Mouse (Mus musculus): ENCODE results near the gene Pih1d2.

Gene Pih1d2

GRCm38 (mm10) chr9:50616766-50617603, at the start of gene Pih1d2, which contains the start of gene Nkapd1:
Gene Pih1d2 (plus strand): TSS chr9:50617321.
Gene Nkapd1 (minus strand): TSS chr9:50617464.
- in situ Hi-C loops (cut with MboI, MseI), result no loop called here

- in situ Hi-C loops (cut with MboI, MseI), result loop anchor here in 1 of 2 experiments (25.0 kb wide), 1 partner anchor 1755 kb away; no protein-coding TSS in a partner anchor
Measured at GRCm38 (mm10) chr9:50567372-50567771, 49.7 kb upstream of the Pih1d2 start.

GRCm38 (mm10) chr9:50567881-50568280, 49.2 kb upstream of the Pih1d2 start:
- in situ Hi-C loops (cut with MboI, MseI), result loop anchor here in 1 of 2 experiments (25.0 kb wide), 1 partner anchor 1756 kb away; no protein-coding TSS in a partner anchor

- in situ Hi-C loops (cut with MboI, MseI), result loop anchor here in 1 of 2 experiments (10.0 to 25.0 kb wide), 2 partner anchors 1325 to 1758 kb away; no protein-coding TSS in a partner anchor
Measured at GRCm38 (mm10) chr9:50569599-50570525, 47.3 kb upstream of the Pih1d2 start.

- in situ Hi-C loops (cut with MboI, MseI), result loop anchor here in 1 of 2 experiments (10.0 to 25.0 kb wide), 3 partner anchors 326 to 1324 kb away; partner anchors contain the start of gene Ttc12
Measured at GRCm38 (mm10) chr9:50580370-50580769, 36.8 kb upstream of the Pih1d2 start.

- in situ Hi-C loops (cut with MboI, MseI), result loop anchor here (5.0 to 25.0 kb wide), 4 partner anchors 38 to 1320 kb away; partner anchors contain the start of gene Ttc12 (in 1 of the 2)
Measured at GRCm38 (mm10) chr9:50585145-50585818, 31.8 kb upstream of the Pih1d2 start.

- in situ Hi-C loops (cut with MboI, MseI), result loop anchor here (5.0 to 25.0 kb wide), 4 partner anchors 40 to 1318 kb away; partner anchors contain the start of gene Ttc12 (in 1 of the 2)
Measured at GRCm38 (mm10) chr9:50586955-50587354, 30.2 kb upstream of the Pih1d2 start.

- in situ Hi-C loops (cut with MboI, MseI), result loop anchor here in 1 of 2 experiments (25.0 kb wide), 1 partner anchor 1104 kb away; the partner anchor contains the start of gene Ttc12
Measured at GRCm38 (mm10) chr9:50590856-50591518, 26.1 kb upstream of the Pih1d2 start.

- in situ Hi-C loops (cut with MboI, MseI), result loop anchor here in 1 of 2 experiments (25.0 kb wide), 1 partner anchor 1106 kb away; the partner anchor contains the start of gene Ttc12
Measured at GRCm38 (mm10) chr9:50592955-50593354, 24.2 kb upstream of the Pih1d2 start.

GRCm38 (mm10) chr9:50593544-50593943, 23.6 kb upstream of the Pih1d2 start:
- in situ Hi-C loops (cut with MboI, MseI), result loop anchor here in 1 of 2 experiments (25.0 kb wide), 1 partner anchor 1106 kb away; the partner anchor contains the start of gene Ttc12

GRCm38 (mm10) chr9:50594794-50595417, 22.2 kb upstream of the Pih1d2 start:
- in situ Hi-C loops (cut with MboI, MseI), result loop anchor here (5.0 to 25.0 kb wide), 2 partner anchors 143 to 1108 kb away; partner anchors contain the start of gene Ttc12 (in 1 of the 2)

- in situ Hi-C loops (cut with MboI, MseI), result loop anchor here (5.0 to 25.0 kb wide), 2 partner anchors 145 to 1110 kb away; partner anchors contain the start of gene Ttc12 (in 1 of the 2)
Measured at GRCm38 (mm10) chr9:50596973-50597372, 20.1 kb upstream of the Pih1d2 start.

- in situ Hi-C loops (cut with MboI, MseI), result no loop called here
Measured at GRCm38 (mm10) chr9:50601536-50601935, 15.6 kb upstream of the Pih1d2 start.

GRCm38 (mm10) chr9:50602055-50602845, 14.9 kb upstream of the Pih1d2 start:
- in situ Hi-C loops (cut with MboI, MseI), result no loop called here

- in situ Hi-C loops (cut with MboI, MseI), result no loop called here
Measured at GRCm38 (mm10) chr9:50603189-50603997, 13.7 kb upstream of the Pih1d2 start, which contains the start of the genes Sdhd and Timm8b. Gene Sdhd (minus strand): TSS chr9:50603812. Gene Timm8b (plus strand): TSS chr9:50603910.

GRCm38 (mm10) chr9:50603998-50604324, 13.2 kb upstream of the Pih1d2 start:
- in situ Hi-C loops (cut with MboI, MseI), result no loop called here

GRCm38 (mm10) chr9:50604338-50604737, 12.8 kb upstream of the Pih1d2 start:
- in situ Hi-C loops (cut with MboI, MseI), result no loop called here

- in situ Hi-C loops (cut with MboI, MseI), result no loop called here
Measured at GRCm38 (mm10) chr9:50612115-50612514, 5.0 kb upstream of the Pih1d2 start.

Measured in T-helper 17 cell (primary cell).